Mouse (Mus musculus) hematopoietic stem cell, adult 5-6 weeks (primary cell): ENCODE data around the gene Dync1i2. TPM values are rescaled to one million over a fixed set of nuclear protein-coding genes. Genes with fewer than 3 reads are reported as not detected.

ENCODE experiments used
- ATAC-seq, 2 experiments: fragments of 125-278 bp in 1 of 2; replicated peaks in 1 of 2; 2 replicates each; pipeline ENCODE4 v1.8.0; 2016 to 2017; ENCODE audit warnings: inconsistent platforms in 2 of 2, mild to moderate bottlenecking in 2 of 2, moderate number of reproducible peaks in 2 of 2, low read depth in 1 of 2, moderate TSS enrichment in 1 of 2; ENCODE audit not compliant: low FRiP score in 2 of 2, poor library complexity in 2 of 2, severe bottlenecking in 2 of 2, insufficient read depth in 1 of 2, low TSS enrichment in 1 of 2
- total RNA-seq: library from RNA; stranded (forward); fragments of 172-1452, 232-1000 nt; gene quantifications from 2 replicates; pipeline ENCODE4 v1.2.3, GENCODE M21; 2017

The Dync1i2 gene
- 124 and 125 TPM in 2 replicates for total RNA-seq

DNA sequence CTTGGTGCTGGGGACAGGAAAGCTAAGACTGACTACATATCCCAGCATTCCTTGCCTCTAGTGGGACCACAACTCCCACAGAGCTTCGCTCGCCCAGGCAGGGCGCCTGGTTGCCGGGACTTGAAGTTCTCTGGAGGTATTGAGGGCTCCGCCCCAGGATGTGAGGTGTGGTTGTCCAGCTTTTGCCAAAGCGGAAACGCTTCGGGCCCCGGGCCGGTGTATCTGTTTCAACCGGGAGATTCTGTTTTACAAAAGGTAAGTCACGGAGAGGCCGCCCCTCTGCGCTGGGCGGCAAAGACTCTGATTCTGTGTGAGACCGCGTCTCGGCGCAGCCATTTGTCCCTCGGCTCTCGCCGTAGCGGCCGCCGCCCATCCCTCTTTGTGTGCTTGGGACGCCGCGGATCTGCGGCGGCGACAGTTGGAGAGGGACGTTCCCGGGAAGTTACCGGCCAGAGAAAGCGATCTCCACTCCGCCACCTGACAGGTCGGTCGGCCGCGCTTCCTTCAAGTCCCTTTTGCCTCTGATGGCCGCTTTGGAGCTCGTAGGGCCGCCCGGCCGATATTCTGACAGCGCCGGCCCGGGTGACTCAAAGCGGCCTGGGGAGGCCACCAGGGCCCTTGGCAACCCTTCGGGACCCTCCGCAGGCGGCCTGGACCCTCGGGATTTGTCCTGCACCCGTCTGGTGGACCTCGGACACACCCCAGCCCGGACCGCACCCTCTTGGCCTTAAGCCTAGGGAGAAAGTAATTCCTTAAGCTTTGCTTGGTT, at the start of gene Dync1i2:
Gene Dync1i2, plus strand, starts transcription at position 116 of the 769 bp plus-strand sequence.
- ATAC-seq: peak; percentile 99 to 100

DNA sequence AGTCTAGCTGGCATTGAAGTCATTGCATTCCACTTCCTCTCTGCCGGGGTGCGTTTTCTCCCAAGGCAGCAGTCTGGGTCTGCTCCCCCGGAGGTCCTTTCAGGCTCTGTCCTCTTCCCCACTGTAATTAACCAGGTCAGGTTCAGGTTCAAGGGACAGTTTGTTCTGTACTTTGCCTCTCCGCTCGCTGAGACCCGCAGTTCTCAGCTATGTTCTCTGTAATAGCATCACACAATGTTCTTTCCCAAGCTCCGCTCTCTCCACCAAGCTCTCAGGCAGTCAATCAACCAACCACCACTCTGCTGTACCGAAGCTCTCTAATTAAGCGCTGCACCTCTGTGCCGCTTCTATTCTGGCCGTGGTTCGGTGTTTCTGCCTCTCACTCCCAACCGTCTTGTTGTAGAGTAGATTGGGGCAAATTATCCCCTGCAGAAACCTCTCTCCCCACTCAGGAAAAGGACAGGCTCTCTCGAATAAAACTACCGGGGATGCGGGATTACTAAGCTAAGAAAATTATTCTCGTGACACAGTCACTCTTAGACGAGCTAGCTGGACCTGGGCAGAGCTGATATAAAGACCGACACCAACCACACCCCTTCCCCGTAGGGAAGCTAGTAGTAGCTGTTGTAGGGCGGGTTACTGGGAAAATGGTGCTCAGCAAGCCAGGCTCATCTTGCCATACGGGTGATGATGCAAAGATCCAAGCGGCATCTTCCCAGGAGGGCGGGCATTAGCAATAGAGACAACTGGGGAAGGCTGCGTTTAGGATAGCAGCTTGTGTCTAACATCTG, 48.5 kb upstream of the Dync1i2 start:
- no peak for ATAC-seq

DNA sequence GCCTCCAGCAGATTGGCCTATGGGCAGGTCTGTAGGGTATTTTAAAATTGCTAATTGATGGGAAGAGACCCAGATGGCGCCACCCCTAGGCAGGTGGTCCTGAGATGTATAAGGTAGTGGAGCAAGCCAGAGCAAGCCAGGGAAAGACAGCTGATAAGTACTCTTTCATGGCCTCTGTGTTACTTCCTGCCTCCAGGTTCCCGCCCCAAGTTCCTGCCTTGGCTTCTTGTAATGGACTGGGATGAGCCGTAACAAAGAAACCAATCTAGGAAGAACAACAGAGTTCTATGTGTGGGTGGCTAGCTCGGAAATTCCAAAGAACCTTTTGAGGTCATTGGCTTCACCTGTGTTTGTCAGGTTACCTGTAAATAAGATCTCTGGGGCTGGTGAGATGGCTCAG, 44.3 kb upstream of the Dync1i2 start:
- ATAC-seq: no peak

DNA sequence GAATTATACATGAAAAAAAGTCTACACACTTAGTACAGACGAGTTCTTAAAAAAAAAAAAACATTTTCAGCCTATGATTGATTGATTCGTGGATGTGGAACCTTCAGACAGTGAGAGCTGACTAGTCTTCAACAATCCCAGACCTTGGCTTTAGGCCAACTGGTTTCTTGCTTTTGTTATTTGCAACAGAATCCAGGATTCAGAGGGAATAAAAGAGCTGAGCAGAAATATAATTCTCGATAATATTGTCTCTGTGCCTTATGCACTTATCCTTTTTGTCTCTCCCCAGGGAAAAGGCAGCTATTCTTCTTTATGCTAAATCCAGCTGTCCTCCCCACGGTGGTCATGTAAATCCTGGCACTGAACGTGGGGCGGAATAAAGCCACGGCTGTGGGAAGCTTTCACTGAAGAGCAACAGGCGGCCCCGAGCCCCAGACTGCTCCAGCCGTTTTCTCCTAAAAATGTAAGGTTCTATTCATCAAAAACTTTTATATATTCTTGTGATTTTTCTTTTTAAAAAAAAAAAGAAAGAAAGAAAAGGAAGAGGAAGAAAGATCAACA, 43.0 kb upstream of the Dync1i2 start:
- no peak for ATAC-seq

DNA sequence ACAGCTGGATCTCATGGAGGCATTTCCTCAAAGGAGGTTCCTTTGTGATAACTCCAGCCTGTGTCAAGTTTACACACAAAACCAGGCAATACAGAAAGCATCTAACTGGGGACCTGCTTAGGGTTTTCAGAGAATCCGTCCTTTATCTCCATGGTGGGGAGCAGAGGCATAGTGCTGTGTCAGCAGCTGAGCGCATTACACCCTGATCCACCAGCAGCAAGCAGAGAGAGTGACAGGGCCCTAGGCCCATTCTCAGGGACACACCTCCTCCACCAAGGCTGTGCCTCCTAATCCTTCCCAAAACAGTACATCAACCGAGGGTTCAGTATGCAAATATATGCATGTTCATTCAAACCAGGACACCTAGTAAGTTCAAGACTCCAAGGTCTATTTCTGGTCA, 38.5 kb upstream of the Dync1i2 start:
- no peak for ATAC-seq

GRCm38 (mm10) chr2:71176329-71177249, 34.9 kb upstream of the Dync1i2 start:
- no peak for ATAC-seq

DNA sequence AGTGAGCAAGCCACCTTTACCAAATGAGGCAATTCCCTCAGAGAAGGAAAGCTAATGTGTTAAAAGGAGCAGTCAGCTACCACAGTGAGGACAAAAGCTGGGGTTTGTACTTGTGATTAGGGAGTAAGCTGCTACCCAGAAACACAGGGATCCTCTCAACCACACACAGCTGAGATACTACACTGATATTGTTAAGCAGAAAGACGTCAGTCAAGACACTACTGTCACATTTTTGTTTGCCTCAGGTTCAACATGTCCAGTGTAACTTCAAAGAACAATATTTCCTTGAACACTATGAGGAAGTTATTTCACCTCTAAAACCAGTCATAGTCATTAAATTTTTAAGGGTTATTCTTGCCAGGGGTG, 34.3 kb upstream of the Dync1i2 start:
- ATAC-seq: no peak

DNA sequence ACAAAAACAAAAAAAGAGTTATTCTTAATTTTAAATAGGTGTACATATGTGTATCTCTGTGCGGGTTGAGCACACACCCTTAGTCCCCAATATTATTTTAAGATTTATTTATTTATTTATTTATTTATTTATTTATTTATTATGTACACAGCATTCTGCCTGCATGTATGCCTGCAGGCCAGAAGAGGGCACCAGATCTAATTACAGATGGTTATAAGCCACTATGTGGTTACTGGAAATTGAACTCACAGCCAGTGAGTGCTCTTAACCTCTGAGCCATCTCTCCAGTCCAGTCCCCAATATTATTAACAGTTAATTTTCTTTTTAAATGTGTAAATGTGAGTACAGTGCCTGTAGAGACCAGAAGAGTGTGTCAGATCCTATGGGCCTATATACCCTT, 33.7 kb upstream of the Dync1i2 start:
- ATAC-seq: no peak

DNA sequence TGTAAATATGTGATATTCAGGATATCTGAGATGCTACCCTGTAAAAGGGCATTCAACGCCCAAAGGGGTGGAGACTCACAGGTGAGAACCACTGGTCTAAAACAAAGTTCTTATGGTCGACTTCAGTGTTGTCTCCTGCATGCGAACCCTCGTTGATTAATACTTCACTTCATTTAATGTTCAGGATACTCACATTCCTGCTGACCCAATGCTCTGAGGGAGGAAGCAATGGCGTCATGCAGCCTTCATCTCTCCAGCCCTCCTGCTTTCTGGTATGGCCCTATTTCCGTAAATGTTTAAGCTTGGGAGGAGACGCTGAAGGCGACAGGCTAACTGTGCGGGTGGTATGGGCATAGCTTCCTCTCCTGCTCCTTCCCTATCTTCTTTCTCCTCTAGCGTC, 31.8 kb upstream of the Dync1i2 start:
- ATAC-seq: no peak

DNA sequence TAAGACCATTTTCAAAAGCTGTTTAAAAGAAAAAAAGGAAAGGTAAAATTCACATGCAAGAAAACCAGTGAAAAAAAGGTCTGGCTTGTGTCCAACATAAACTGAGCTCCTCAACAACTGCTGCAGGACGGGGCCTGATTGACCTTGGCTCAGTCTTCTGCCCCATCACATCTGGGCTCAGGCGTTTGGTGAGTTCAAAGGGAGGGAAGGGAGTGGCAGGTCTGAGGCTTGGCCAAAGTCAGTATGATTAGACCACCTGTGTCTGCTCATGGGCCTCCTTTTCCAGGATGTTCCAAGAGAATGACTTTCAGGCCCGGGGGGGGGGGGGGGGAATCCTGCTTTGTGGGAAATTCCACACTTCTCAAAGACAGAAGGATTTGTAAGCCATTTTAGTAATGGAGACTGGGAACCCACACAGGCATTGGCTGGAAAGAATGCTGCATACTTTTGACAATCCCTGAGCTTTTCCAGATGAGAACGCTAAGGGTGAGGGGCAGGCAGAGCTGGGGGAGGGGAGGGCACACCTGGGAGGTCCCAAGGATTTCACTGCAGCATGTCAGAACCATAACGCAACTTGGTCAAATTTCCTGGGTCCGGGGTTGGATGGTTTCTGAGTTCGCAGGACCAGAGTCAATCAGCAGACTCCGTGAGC, 30.8 kb upstream of the Dync1i2 start:
- no peak for ATAC-seq

DNA sequence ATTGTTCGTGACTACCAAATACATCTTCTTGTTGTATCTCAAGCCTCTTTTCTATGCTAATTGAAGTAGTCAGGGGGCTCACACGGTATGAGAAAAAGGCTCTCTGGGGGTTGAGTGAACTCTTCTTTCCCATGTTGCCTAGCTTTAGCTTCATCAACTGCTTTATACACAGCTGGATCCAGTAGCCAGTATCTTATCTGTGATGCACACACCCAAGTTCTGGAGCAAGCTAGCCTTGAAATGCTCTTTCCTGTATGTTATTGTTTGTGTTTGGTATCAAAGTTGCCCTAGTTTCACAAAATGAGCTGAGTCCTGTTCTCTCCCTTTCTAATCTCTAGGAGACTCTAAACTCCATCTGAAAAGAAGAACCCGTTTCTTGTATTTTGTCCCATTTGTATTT, 23.6 kb upstream of the Dync1i2 start:
- no peak for ATAC-seq

GRCm38 (mm10) chr2:71188861-71189260, 22.6 kb upstream of the Dync1i2 start:
- no peak for ATAC-seq

- ATAC-seq: no peak
Measured at GRCm38 (mm10) chr2:71191391-71192194, 19.9 kb upstream of the Dync1i2 start.

GRCm38 (mm10) chr2:71192195-71192807, 19.2 kb upstream of the Dync1i2 start:
- no peak; a peak in 1 of 4 replicates for ATAC-seq

GRCm38 (mm10) chr2:71194137-71194960, 17.2 kb upstream of the Dync1i2 start:
- no peak for ATAC-seq
